Mouse (Mus musculus): ENCODE data around the gene Itga6. TPM values are rescaled to one million over a fixed set of nuclear protein-coding genes. Genes with fewer than 3 reads are reported as not detected.

The Itga6 gene
- polyA plus RNA-seq, 1 experiment from 2014 or later: 17.7 TPM

GRCm38 (mm10) chr2:71813371-71813770, 68.0 kb downstream of the Itga6 start:
- Histone ChIP-seq H3K27me3 (ENCODE audit: control insufficient read depth, insufficient read depth, low read depth, low read length) (no peaks in the 10 kb centered on the region), H3K4me2 (ENCODE audit: low read length) (no peak overlapping the region), H3K4me1 (ENCODE audit: control insufficient read depth, insufficient read depth, low read length) (peaks cover 10% of the 10 kb centered on the region), H3K9ac (ENCODE audit: low read depth, low read length) (no peak overlapping the region), H3K36me3 (ENCODE audit: control insufficient read depth, insufficient read depth, low read length) (no peaks in the 10 kb centered on the region), H3K9me3 (replicated peaks; ENCODE audit: control insufficient read depth, low read length, poor library complexity, severe bottlenecking) (no peaks in the 10 kb centered on the region), H3K27ac (ENCODE audit: low read length) (no peak overlapping the region), H3K4me3 (ENCODE audit: low read depth, low read length) (no peak overlapping the region)
- ATAC-seq: no peak
- 77% methylated on average over 7 of the region's 8 CpGs for WGBS

GRCm38 (mm10) chr2:71814016-71814415, 68.6 kb downstream of the Itga6 start:
- no peaks in the 10 kb centered on the region for H3K27me3 ChIP-seq (ENCODE audit: control insufficient read depth, insufficient read depth, low read depth, low read length)
- peaks cover 10% of the 10 kb centered on the region for H3K4me1 ChIP-seq (ENCODE audit: control insufficient read depth, insufficient read depth, low read length)
- H3K9ac ChIP-seq (ENCODE audit: low read depth, low read length): no peak overlapping the region
- no peak overlapping the region for H3K4me2 ChIP-seq (ENCODE audit: low read length)
- no peaks in the 10 kb centered on the region for H3K36me3 ChIP-seq (ENCODE audit: control insufficient read depth, insufficient read depth, low read length)
- no peak overlapping the region for H3K27ac ChIP-seq (ENCODE audit: low read length)
- H3K9me3 ChIP-seq (replicated peaks; ENCODE audit: control insufficient read depth, low read length, poor library complexity, severe bottlenecking): no peaks in the 10 kb centered on the region
- H3K4me3 ChIP-seq (ENCODE audit: low read depth, low read length): no peak overlapping the region
- WGBS: 62% methylated on average over 3 of the region's 3 CpGs
- no peak for ATAC-seq

- WGBS: 13% methylated on average over 5 of the region's 5 CpGs
- H3K4me3 ChIP-seq (ENCODE audit: low read depth, low read length): no peak overlapping the region
- H3K27ac ChIP-seq (ENCODE audit: low read length): no peak overlapping the region
- H3K9ac ChIP-seq (ENCODE audit: low read depth, low read length): no peak overlapping the region
- H3K9me3 ChIP-seq (replicated peaks; ENCODE audit: control insufficient read depth, low read length, poor library complexity, severe bottlenecking): no peaks in the 10 kb centered on the region
- no peaks in the 10 kb centered on the region for H3K27me3 ChIP-seq (ENCODE audit: control insufficient read depth, insufficient read depth, low read depth, low read length)
- no peak for ATAC-seq
- peaks cover 10% of the 10 kb centered on the region for H3K4me1 ChIP-seq (ENCODE audit: control insufficient read depth, insufficient read depth, low read length)
- H3K36me3 ChIP-seq (ENCODE audit: control insufficient read depth, insufficient read depth, low read length): no peaks in the 10 kb centered on the region
- H3K4me2 ChIP-seq (ENCODE audit: low read length): no peak overlapping the region
Measured at GRCm38 (mm10) chr2:71815279-71815678, 69.9 kb downstream of the Itga6 start.

GRCm38 (mm10) chr2:71816391-71817041, 71.1 kb downstream of the Itga6 start:
- 36% methylated on average over 14 of the region's 14 CpGs for WGBS
- no peaks in the 10 kb centered on the region for H3K27me3 ChIP-seq (ENCODE audit: control insufficient read depth, insufficient read depth, low read depth, low read length)
- no peak overlapping the region for H3K4me2 ChIP-seq (ENCODE audit: low read length)
- ATAC-seq: no peak
- H3K36me3 ChIP-seq (ENCODE audit: control insufficient read depth, insufficient read depth, low read length): no peaks in the 10 kb centered on the region
- peaks cover 10% of the 10 kb centered on the region for H3K4me1 ChIP-seq (ENCODE audit: control insufficient read depth, insufficient read depth, low read length)
- H3K27ac ChIP-seq (ENCODE audit: low read length): no peak overlapping the region
- H3K9ac ChIP-seq (ENCODE audit: low read depth, low read length): 0 out of 2 replicates have a peak overlapping the region, but pooled peaks have one; percentile 10
- no peak overlapping the region for H3K4me3 ChIP-seq (ENCODE audit: low read depth, low read length)
- H3K9me3 ChIP-seq (replicated peaks; ENCODE audit: control insufficient read depth, low read length, poor library complexity, severe bottlenecking): no peaks in the 10 kb centered on the region

- Histone ChIP-seq H3K27me3 (ENCODE audit: control insufficient read depth, insufficient read depth, low read depth, low read length) (no peaks in the 10 kb centered on the region), H3K9ac (ENCODE audit: low read depth, low read length) (no peak overlapping the region), H3K36me3 (ENCODE audit: control insufficient read depth, insufficient read depth, low read length) (no peaks in the 10 kb centered on the region), H3K4me1 (ENCODE audit: control insufficient read depth, insufficient read depth, low read length) (no peaks in the 10 kb centered on the region), H3K27ac (ENCODE audit: low read length) (no peak overlapping the region), H3K9me3 (replicated peaks; ENCODE audit: control insufficient read depth, low read length, poor library complexity, severe bottlenecking) (no peaks in the 10 kb centered on the region), H3K4me3 (ENCODE audit: low read depth, low read length) (no peak overlapping the region), H3K4me2 (ENCODE audit: low read length) (no peak overlapping the region)
- WGBS: 75% methylated on average over 13 of the region's 13 CpGs
- ATAC-seq: no peak
Measured at GRCm38 (mm10) chr2:71824146-71824545, 78.7 kb downstream of the Itga6 start.

DNA sequence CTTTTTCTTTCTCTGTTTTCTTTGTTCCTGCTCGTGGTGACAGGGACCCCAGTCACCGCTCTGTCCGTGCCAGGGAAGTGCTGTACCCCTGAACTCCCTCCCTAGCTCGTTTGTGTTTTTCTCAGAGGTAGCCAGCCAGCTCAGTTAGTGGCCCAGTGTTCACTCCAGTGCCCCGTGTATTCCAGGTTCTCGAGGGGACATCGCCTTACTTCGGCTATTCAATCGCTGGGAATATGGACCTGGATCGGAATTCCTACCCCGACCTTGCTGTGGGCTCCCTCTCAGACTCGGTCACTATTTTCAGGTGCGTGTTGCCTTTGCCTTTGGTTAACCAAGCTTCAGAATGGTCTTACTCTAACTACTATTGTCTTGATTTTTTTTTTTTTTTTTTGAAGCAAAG, 82.3 kb downstream of the Itga6 start:
- H3K4me3 ChIP-seq (ENCODE audit: low read depth, low read length): no peak overlapping the region
- ATAC-seq: no peak
- WGBS: 87% methylated on average over 13 of the region's 13 CpGs

DNA sequence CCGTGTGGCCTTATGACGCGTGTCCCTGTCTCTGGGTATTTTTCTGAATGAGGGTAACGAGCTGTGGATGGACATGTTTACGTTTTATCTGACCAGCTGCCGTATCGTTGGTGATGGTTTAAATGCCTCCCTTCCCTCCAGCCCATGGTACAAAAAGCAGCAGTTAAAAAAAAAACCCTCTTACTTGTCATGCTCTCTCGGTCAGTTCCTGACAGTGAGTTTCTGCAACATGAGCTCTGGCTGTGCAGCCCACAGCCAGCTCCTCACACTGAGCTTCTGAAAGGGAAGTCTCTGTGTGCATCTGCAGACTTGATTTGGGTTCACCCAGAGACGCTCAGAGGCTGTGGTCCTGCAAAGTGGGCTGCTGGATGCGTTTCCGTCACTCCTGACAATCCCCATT, 83.5 kb downstream of the Itga6 start:
- Histone ChIP-seq H3K27me3 (ENCODE audit: control insufficient read depth, insufficient read depth, low read depth, low read length) (no peaks in the 10 kb centered on the region), H3K4me2 (ENCODE audit: low read length) (no peak overlapping the region), H3K36me3 (ENCODE audit: control insufficient read depth, insufficient read depth, low read length) (no peaks in the 10 kb centered on the region), H3K9ac (ENCODE audit: low read depth, low read length) (no peak overlapping the region), H3K4me3 (ENCODE audit: low read depth, low read length) (no peak overlapping the region), H3K9me3 (replicated peaks; ENCODE audit: control insufficient read depth, low read length, poor library complexity, severe bottlenecking) (no peaks in the 10 kb centered on the region), H3K27ac (ENCODE audit: low read length) (no peak overlapping the region), H3K4me1 (ENCODE audit: control insufficient read depth, insufficient read depth, low read length) (no peaks in the 10 kb centered on the region)
- no peak for ATAC-seq
- WGBS: 65% methylated on average over 11 of the region's 11 CpGs

More for the DNA sequence above, 82.3 kb downstream of the Itga6 start:
- Histone ChIP-seq H3K36me3 (ENCODE audit: control insufficient read depth, insufficient read depth, low read length) (no peaks in the 10 kb centered on the region), H3K9me3 (replicated peaks; ENCODE audit: control insufficient read depth, low read length, poor library complexity, severe bottlenecking) (no peaks in the 10 kb centered on the region), H3K4me1 (ENCODE audit: control insufficient read depth, insufficient read depth, low read length) (no peaks in the 10 kb centered on the region), H3K4me2 (ENCODE audit: low read length) (no peak overlapping the region), H3K27ac (ENCODE audit: low read length) (no peak overlapping the region), H3K9ac (ENCODE audit: low read depth, low read length) (no peak overlapping the region), H3K27me3 (ENCODE audit: control insufficient read depth, insufficient read depth, low read depth, low read length) (no peaks in the 10 kb centered on the region)

DNA sequence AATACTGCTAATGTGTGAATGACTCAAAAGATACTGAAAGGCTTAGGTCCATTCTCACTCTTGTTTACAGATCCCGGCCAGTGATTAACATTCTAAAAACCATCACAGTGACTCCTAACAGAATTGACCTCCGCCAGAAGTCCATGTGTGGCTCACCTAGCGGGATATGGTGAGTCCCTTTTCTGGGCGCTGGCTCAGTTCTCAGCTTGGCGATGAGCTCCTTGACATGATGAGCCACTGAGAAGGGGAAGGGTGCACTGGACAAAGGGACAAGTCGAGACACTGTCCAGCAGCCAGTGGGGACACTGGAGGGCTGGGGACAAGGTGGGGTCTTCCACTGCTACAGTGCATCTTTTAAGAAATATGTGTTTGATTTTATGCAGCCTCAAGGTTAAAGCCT, 88.2 kb downstream of the Itga6 start:
- ATAC-seq: no peak
- Histone ChIP-seq H3K27ac (ENCODE audit: low read length) (no peak overlapping the region), H3K4me3 (ENCODE audit: low read depth, low read length) (no peak overlapping the region), H3K4me1 (ENCODE audit: control insufficient read depth, insufficient read depth, low read length) (no peaks in the 10 kb centered on the region), H3K4me2 (ENCODE audit: low read length) (no peak overlapping the region), H3K27me3 (ENCODE audit: control insufficient read depth, insufficient read depth, low read depth, low read length) (no peaks in the 10 kb centered on the region), H3K9ac (ENCODE audit: low read depth, low read length) (no peak overlapping the region), H3K9me3 (replicated peaks; ENCODE audit: control insufficient read depth, low read length, poor library complexity, severe bottlenecking) (no peaks in the 10 kb centered on the region), H3K36me3 (ENCODE audit: control insufficient read depth, insufficient read depth, low read length) (no peaks in the 10 kb centered on the region)
- WGBS: 90% methylated on average over 6 of the region's 6 CpGs

- no peaks in the 10 kb centered on the region for H3K36me3 ChIP-seq (ENCODE audit: control insufficient read depth, insufficient read depth, low read length)
- H3K4me1 ChIP-seq (ENCODE audit: control insufficient read depth, insufficient read depth, low read length): no peaks in the 10 kb centered on the region
- no peaks in the 10 kb centered on the region for H3K27me3 ChIP-seq (ENCODE audit: control insufficient read depth, insufficient read depth, low read depth, low read length)
- no peaks in the 10 kb centered on the region for H3K9me3 ChIP-seq (replicated peaks; ENCODE audit: control insufficient read depth, low read length, poor library complexity, severe bottlenecking)
- no peak overlapping the region for H3K4me2 ChIP-seq (ENCODE audit: low read length)
- ATAC-seq: no peak
- H3K4me3 ChIP-seq (ENCODE audit: low read depth, low read length): no peak overlapping the region
- no peak overlapping the region for H3K27ac ChIP-seq (ENCODE audit: low read length)
- WGBS: 79% methylated on average over 7 of the region's 7 CpGs
- H3K9ac ChIP-seq (ENCODE audit: low read depth, low read length): no peak overlapping the region
Measured at GRCm38 (mm10) chr2:71834371-71834770, 89.0 kb downstream of the Itga6 start.
